Mouse (Mus musculus) midbrain, embryonic 15.5 days (tissue): ENCODE measurements around the gene Aph1b. TPM values are rescaled to one million over a fixed set of nuclear protein-coding genes. Genes with fewer than 3 reads are reported as not detected.
"Not testable (repeated sequence)": the region's sequence is repeated elsewhere in the genome, so short reads cannot be mapped to it uniquely, and the experiment has no call there.

Experiments used
- ATAC-seq: fragments of 200-750 bp; cut with Nextera tagmentation; replicated peaks from 2 replicates; pipeline ENCODE4 v1.8.0; 2017; ENCODE audit warnings: moderate TSS enrichment
- H3K27ac ChIP-seq: fragments of 300-500 bp; sonication (generic); 2 replicates; pipeline ENCODE4 v1.5.1; 2015; ENCODE audit warnings: mild to moderate bottlenecking, inconsistent platforms
- H3K27me3 ChIP-seq: fragments of 300-500 bp; sonication (generic); replicated peaks from 2 replicates; pipeline ENCODE4 v1.6.1; 2015; ENCODE audit warnings: inconsistent platforms
- H3K36me3 ChIP-seq: fragments of 300-500 bp; sonication (generic); replicated peaks from 2 replicates; pipeline ENCODE4 v1.6.1; 2015; ENCODE audit warnings: inconsistent platforms
- H3K4me1 ChIP-seq: fragments of 300-500 bp; sonication (generic); 2 replicates; pipeline ENCODE4 v1.6.1; 2015; ENCODE audit warnings: inconsistent platforms
- H3K4me2 ChIP-seq: fragments of 300-500 bp; sonication (generic); 2 replicates; pipeline ENCODE4 v1.6.1; 2015; ENCODE audit warnings: inconsistent platforms, mild to moderate bottlenecking, moderate library complexity
- H3K4me3 ChIP-seq: fragments of 300-500 bp; sonication (generic); 2 replicates; pipeline ENCODE4 v1.5.1; 2015; ENCODE audit warnings: mild to moderate bottlenecking, inconsistent platforms
- H3K9ac ChIP-seq: fragments of 300-500 bp; sonication (generic); 2 replicates; pipeline ENCODE4 v1.6.1; 2015; ENCODE audit warnings: mild to moderate bottlenecking, inconsistent platforms
- H3K9me3 ChIP-seq: fragments of 300-500 bp; sonication (generic); 2 replicates; pipeline ENCODE4 v1.6.1; 2016; ENCODE audit warnings: inconsistent platforms
- WGBS: fragments of 180-500 bp; shearing (Covaris S2); methylation state at CpG from one replicate; pipeline ENCODE4 v1.1.7; 2015; ENCODE audit warnings: mixed read lengths; 5-methylcytosine and 5-hydroxymethylcytosine counted together
- polyA plus RNA-seq: library from polyadenylated mRNA; unstranded; fragments of >200 nt; fragmentation: Nextera tagmentation; extraction: Ambion mirVana; gene quantifications from 2 replicates; pipeline ENCODE4 v1.2.1, GENCODE M21; 2015

The Aph1b gene
- polyA plus RNA-seq: 21.5 and 23.1 TPM in 2 replicates

DNA sequence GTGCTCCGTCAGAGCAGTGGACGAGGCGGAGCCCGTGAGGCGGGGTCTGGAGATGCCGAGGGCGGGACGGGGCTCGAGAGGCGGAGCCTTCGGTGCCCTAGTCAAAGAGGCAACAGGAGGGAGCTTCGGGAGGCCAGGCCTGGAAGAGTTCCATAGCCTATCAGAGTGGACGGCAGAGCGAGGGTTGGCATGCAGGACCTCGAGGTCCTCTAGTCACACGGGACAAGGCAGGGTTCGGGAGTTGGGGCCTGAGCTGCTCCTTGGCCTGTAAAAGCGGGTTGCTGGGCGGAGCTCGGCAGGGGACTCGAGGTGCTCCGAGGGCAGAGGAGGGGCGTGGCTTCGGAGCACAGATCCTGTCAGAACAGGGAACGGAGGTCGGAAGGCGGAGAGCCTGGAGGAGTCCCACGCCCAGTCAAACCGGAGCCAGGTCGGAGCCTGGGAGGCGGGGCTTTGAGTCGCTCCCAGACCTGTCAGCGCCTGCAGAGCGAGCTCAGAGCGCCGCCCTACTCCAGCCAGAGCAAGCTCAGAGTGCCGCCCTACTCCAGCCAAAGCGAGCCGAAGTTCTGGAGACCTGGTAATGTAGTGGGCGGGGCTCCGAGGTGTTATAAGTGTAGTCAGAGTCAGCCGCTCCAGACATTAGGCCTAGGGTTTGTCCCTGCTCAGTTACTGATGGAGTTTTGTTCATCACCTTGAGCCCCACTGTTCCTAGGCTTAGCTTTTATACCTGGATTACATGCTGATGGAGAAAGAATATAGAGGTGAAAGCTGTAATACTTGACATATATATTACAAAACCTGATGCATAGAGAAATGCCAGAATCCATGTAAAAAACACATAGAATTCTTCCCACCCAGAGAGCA is at the start of gene Aph1b:
Gene Aph1b (minus strand): TSS at position 27 of the 861 bp plus-strand sequence.
- 0% methylated on average over 42 of the region's 42 CpGs for WGBS
- H3K4me1 ChIP-seq: peaks cover 24% of the 10 kb centered on the region

DNA sequence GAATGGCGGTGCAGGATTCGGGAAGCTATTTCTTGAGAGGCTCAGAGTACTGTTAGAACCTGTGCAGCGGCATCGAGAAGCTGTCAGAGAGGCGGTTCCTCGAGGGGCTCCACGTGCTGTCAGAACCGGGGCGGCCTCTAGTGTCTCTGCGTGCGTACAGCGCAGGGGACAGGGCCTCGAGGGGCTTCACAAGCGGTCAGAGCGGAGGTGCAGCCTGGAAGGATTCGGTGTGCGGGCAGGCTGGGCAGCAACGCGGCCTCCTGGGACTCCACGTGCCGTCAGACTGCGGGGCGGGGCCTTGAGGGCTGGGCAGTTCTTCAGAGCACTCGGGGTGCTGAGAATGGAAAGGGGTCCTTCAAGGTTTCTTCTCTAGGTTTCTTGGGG is 39.8 kb upstream of the Aph1b start:
- Histone ChIP-seq H3K4me3 (peak overlapping the region; percentile 45), H3K4me2 (peak overlapping the region; percentile 97), H3K4me1 (peaks cover 13% of the 10 kb centered on the region), H3K9me3 (no peaks in the 10 kb centered on the region), H3K36me3 (no peaks in the 10 kb centered on the region), H3K27me3 (0 out of 2 replicates have a peak, but pooled peaks cover 7% of the 10 kb centered on the region), H3K9ac (peak overlapping the region; percentile 28), H3K27ac (0 out of 2 replicates have a peak overlapping the region, but pooled peaks have one; percentile 10)
- ATAC-seq: peak; percentile 87
- WGBS: under 1% methylated on average over 24 of the region's 24 CpGs

More for the DNA sequence above, at the start of gene Aph1b:
- peak; percentile 99 for ATAC-seq
- H3K9ac ChIP-seq: peak within 1 kb of the TSS; percentile 95
- peak within 1 kb of the TSS; percentile 83 for H3K4me3 ChIP-seq
- peak within 1 kb of the TSS; percentile 83 for H3K4me2 ChIP-seq
- H3K27me3 ChIP-seq: no peaks in the 10 kb centered on the region
- no peaks in the 10 kb centered on the region for H3K9me3 ChIP-seq
- H3K27ac ChIP-seq: peak within 1 kb of the TSS; percentile 89
- H3K36me3 ChIP-seq: no peaks in the 10 kb centered on the region

DNA sequence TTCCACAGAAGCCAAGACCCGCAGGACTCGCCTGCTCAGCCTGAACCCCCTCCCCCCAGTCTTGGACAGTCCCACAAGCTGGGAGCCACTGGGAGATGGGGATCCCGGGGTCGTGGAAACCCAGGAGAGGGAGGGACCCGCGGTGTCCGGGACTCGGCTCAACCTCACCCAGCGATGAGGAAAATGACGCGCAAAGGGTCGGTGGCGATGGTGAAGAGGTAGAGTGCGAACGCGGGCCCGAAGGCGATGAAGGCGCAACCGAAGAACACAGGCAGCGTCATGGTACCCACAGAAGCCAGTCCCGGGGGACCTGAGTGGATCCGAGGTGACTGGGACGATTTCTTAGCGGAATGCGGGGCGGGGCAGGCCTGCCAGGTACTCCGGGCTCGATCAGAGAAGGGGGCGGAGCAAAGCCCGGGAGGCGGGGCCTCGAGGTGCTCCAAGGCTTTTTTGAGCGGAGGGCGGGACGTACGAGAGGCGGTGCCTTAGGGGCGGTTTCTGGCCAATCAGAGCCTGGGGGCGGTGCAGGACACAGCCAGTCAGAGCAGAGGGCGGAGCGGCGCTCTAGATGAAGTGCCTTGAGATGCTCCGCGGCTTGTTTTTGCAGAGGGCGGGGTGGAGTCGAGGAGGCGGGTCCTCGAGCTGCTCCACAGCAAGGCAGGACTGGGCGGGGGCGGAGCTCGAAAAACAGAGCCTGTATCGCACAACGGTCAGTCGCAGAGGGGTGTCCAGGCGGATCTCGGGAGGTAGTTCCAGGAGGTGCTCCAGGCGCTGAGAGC is 39.2 kb upstream of the Aph1b start, which contains the start of gene Aph1c:
Gene Aph1c (minus strand): TSS at position 409 of the 779 bp plus-strand sequence.
- no peaks in the 10 kb centered on the region for H3K36me3 ChIP-seq
- peak within 1 kb of the TSS; percentile 43 for H3K9ac ChIP-seq
- H3K9me3 ChIP-seq: no peaks in the 10 kb centered on the region
- ATAC-seq: peak; percentile 99
- H3K27ac ChIP-seq: 0 out of 2 replicates have a peak within 1 kb of the TSS, but pooled peaks have one; percentile 10
- 0 out of 2 replicates have a peak, but pooled peaks cover 7% of the 10 kb centered on the region for H3K27me3 ChIP-seq
- WGBS: under 1% methylated on average over 58 of the region's 58 CpGs
- H3K4me2 ChIP-seq: peak within 1 kb of the TSS; percentile 97
- H3K4me1 ChIP-seq: peaks cover 13% of the 10 kb centered on the region
- peak within 1 kb of the TSS; percentile 45 for H3K4me3 ChIP-seq

DNA sequence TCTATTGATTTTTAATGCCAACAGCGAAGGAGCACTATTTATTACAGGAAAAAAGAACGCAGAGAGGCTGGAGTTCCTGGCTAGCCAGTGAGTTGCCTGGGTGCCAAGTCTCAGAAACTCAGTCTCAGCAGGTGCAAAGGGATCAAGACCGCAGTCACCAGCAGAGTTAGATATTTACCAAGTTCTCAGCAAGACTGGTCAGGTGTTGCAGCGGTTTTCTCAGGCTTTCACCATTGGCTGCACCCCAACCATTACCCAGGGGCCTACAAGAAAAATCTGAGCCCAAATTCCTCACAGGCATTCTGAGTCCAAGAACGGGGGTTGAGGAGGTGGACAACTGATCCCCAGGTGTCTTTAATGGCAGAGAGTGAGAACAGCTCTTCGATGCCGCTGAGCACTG is 38.6 kb upstream of the Aph1b start:
- no peaks in the 10 kb centered on the region for H3K9me3 ChIP-seq
- 0 out of 2 replicates have a peak, but pooled peaks cover 7% of the 10 kb centered on the region for H3K27me3 ChIP-seq
- peak overlapping the region; percentile 45 for H3K4me3 ChIP-seq
- H3K27ac ChIP-seq: no peak overlapping the region
- whole genome bisulfite sequencing: 15% methylated on average over 7 of the region's 7 CpGs
- peak overlapping the region; percentile 43; the same call in 1 of the 2 replicates for H3K9ac ChIP-seq
- no peak for ATAC-seq
- H3K4me1 ChIP-seq: peaks cover 13% of the 10 kb centered on the region
- peak overlapping the region; percentile 97 for H3K4me2 ChIP-seq
- H3K36me3 ChIP-seq: no peaks in the 10 kb centered on the region

- Histone ChIP-seq H3K4me2 (no peak overlapping the region), H3K27ac (no peak overlapping the region), H3K9me3 (no peaks in the 10 kb centered on the region), H3K27me3 (0 out of 2 replicates have a peak, but pooled peaks cover 6% of the 10 kb centered on the region), H3K4me3 (no peak overlapping the region), H3K36me3 (no peaks in the 10 kb centered on the region), H3K9ac (no peak overlapping the region), H3K4me1 (peaks cover 13% of the 10 kb centered on the region)
- WGBS: 66% methylated on average over 4 of the region's 4 CpGs
- ATAC-seq: no peak
Observed at GRCm38 (mm10) chr9:66832366-66832908, 37.1 kb upstream of the Aph1b start.

- no peak for ATAC-seq
- Histone ChIP-seq H3K9ac (no peak overlapping the region), H3K4me3 (no peak overlapping the region), H3K27me3 (no peaks in the 10 kb centered on the region), H3K27ac (no peak overlapping the region), H3K36me3 (no peaks in the 10 kb centered on the region), H3K4me1 (no peaks in the 10 kb centered on the region), H3K9me3 (no peaks in the 10 kb centered on the region), H3K4me2 (no peak overlapping the region)
- WGBS: 36% methylated on average over 1 of the region's 1 CpGs
Observed at GRCm38 (mm10) chr9:66825990-66826389, 30.7 kb upstream of the Aph1b start.

- WGBS: 100% methylated on average over 2 of the region's 5 CpGs
- H3K27me3 ChIP-seq, H3K4me1 ChIP-seq, H3K9ac ChIP-seq, ATAC-seq, H3K4me3 ChIP-seq, H3K27ac ChIP-seq, H3K36me3 ChIP-seq, H3K4me2 ChIP-seq, H3K9me3 ChIP-seq: not testable (repeated sequence)
Observed at GRCm38 (mm10) chr9:66822255-66822654, 27.0 kb upstream of the Aph1b start.

GRCm38 (mm10) chr9:66820996-66821395 is 25.7 kb upstream of the Aph1b start:
- Histone ChIP-seq H3K27ac (no peak overlapping the region), H3K27me3 (no peaks in the 10 kb centered on the region), H3K36me3 (no peaks in the 10 kb centered on the region), H3K4me3 (no peak overlapping the region), H3K9me3 (no peaks in the 10 kb centered on the region), H3K4me1 (no peaks in the 10 kb centered on the region), H3K4me2 (no peak overlapping the region), H3K9ac (no peak overlapping the region)
- 86% methylated on average over 5 of the region's 5 CpGs for WGBS
- ATAC-seq: no peak

DNA sequence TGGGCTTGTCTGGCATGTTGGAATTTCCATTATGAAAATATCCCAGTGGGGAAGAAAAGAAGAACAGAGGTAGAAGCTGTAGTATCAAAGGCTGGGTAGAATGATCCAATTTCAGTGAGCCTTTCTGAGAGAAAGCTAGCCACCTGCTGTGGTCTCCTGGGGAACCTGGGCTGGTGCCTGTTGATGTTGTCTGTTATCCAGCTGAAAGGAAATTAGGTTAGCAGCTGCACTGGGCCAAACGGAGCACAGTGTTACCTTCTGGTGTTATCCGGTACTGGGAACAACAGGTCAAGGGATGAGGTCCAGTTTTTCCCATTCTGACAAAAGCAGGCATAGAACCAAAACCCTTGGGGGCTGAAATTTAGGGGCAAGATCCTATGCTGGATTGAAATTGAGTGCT is 18.1 kb upstream of the Aph1b start:
- H3K27ac ChIP-seq: no peak overlapping the region
- H3K9ac ChIP-seq: no peak overlapping the region
- no peak overlapping the region for H3K4me2 ChIP-seq
- no peaks in the 10 kb centered on the region for H3K36me3 ChIP-seq
- H3K9me3 ChIP-seq: no peaks in the 10 kb centered on the region
- WGBS: 13% methylated on average over 2 of the region's 2 CpGs
- ATAC-seq: no peak
- H3K27me3 ChIP-seq: no peaks in the 10 kb centered on the region
- H3K4me3 ChIP-seq: no peak overlapping the region
- H3K4me1 ChIP-seq: no peaks in the 10 kb centered on the region

- not testable (repeated sequence) for H3K27ac ChIP-seq, H3K9me3 ChIP-seq, H3K4me1 ChIP-seq, H3K27me3 ChIP-seq, ATAC-seq, H3K36me3 ChIP-seq
- Histone ChIP-seq H3K4me2 (peak overlapping the region; percentile 57), H3K4me3 (peak overlapping the region; percentile 37), H3K9ac (0 out of 2 replicates have a peak overlapping the region, but pooled peaks have one; percentile 20)
- WGBS: 1% methylated on average over 33 of the region's 37 CpGs
Observed at GRCm38 (mm10) chr9:66805951-66806350, 10.7 kb upstream of the Aph1b start.

DNA sequence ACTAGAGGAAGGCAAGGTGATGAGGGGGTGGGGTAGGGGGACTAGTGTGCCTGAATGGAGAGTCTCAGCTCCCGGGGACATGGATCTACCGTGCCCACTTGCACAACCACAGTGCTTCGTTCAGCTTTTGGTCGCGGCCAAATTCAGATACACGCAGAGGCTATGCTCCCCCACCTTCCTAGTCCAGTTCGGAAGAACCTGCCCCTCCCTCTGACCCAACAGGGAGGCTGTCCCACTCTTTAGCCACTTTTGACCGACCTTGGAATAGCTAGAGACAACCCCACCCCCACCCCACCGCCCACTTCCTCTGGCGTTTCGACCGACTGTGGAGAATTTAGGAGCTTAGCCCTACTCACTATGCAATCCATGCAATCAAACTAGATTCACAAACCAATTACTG is 6.7 kb upstream of the Aph1b start:
- no peak overlapping the region for H3K4me2 ChIP-seq
- H3K9me3 ChIP-seq: no peaks in the 10 kb centered on the region
- ATAC-seq: no peak
- peaks cover 6% of the 10 kb centered on the region; the same call in 1 of the 2 replicates for H3K27me3 ChIP-seq
- 0 out of 2 replicates have a peak, but pooled peaks cover 3% of the 10 kb centered on the region for H3K4me1 ChIP-seq
- H3K4me3 ChIP-seq: no peak overlapping the region
- H3K9ac ChIP-seq: no peak overlapping the region
- no peaks in the 10 kb centered on the region for H3K36me3 ChIP-seq
- H3K27ac ChIP-seq: no peak overlapping the region
- 52% methylated on average over 12 of the region's 12 CpGs for WGBS

- 82% methylated on average over 5 of the region's 5 CpGs for WGBS
- peaks cover 24% of the 10 kb centered on the region for H3K4me1 ChIP-seq
- H3K4me3 ChIP-seq: peak within 1 kb of the TSS; percentile 83
- no peaks in the 10 kb centered on the region for H3K9me3 ChIP-seq
- no peaks in the 10 kb centered on the region for H3K36me3 ChIP-seq
- H3K9ac ChIP-seq: peak within 1 kb of the TSS; percentile 95
- peak within 1 kb of the TSS; percentile 89 for H3K27ac ChIP-seq
- ATAC-seq: no peak
- H3K27me3 ChIP-seq: 0 out of 2 replicates have a peak, but pooled peaks cover 3% of the 10 kb centered on the region
- H3K4me2 ChIP-seq: peak within 1 kb of the TSS; percentile 83
Observed at GRCm38 (mm10) chr9:66796739-66797138, 1.4 kb upstream of the Aph1b start, which contains the start of gene Gm10647. TSS of gene Gm10647 (plus strand) at chr9:66797039.
